Mouse (Mus musculus): ENCODE results near the gene Lgals12. TPM values are rescaled to one million over a fixed set of nuclear protein-coding genes. Genes with fewer than 3 reads are reported as not detected.

Lgals12 gene
- polyA plus RNA-seq, 1 experiment, result not detected

DNA sequence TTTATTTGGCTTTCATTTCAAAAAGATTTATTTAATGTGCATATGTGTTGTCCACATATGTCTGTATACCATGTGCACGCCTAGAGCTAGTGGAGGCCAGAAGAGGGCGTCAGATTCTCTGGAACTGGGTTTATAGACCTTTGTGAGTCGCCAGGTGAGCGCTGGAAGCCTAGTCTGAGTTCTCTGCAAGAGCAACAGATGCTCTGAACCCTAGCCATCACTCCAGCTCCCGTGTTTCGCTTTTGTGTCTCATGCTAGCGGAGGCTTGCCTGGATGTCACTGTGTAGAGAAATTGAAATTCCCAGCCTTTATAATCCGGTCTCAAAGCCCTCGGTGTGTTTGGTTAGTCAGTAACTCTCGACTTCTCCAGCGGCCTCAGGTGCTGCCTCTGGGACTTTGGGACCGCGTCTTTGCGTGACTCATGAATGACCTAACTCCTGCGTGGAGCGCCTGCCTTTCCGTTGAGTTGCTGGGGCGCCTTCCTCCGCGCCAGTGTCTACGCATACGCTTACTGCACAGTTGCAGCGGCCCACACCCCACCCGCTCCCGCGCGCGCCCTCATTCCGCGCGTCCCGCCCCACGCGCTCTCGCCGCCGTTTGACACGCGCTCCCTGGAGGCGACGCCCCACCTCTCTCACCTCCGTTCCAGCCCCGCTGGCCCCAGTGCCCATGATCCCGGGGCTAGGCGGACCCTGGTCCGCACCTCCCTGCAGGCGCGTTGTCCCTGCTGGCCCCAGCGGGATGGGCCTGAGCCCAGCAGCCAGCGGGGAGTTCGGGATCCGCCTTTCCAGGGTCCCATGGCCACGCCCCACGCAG, 5.2 kb upstream of the Lgals12 start, which contains the start of gene Hrasls5:
Gene Hrasls5, plus strand, starts transcription at position 600 of the 816 bp plus-strand sequence.
- Histone ChIP-seq H3K4me1 (ENCODE audit: control insufficient read depth, insufficient read depth, low read length) (peaks cover 4% of the 10 kb centered on the region; the same call in 1 of the 2 replicates), H3K4me3 (ENCODE audit: insufficient read depth, low read length) (peak within 1 kb of the TSS; percentile 28; the same call in 1 of the 2 replicates), H3K27ac (ENCODE audit: insufficient read depth, low read depth, low read length) (no peak within 1 kb of the TSS)
- TF ChIP-seq POLR2A (IDR thresholded peaks at IDR 0.05; ENCODE audit: borderline replicate concordance, low read depth, low read length), result no peak
- TF ChIP-seq CTCF (IDR thresholded peaks at IDR 0.05; ENCODE audit: low read depth, low read length), result no peak

DNA sequence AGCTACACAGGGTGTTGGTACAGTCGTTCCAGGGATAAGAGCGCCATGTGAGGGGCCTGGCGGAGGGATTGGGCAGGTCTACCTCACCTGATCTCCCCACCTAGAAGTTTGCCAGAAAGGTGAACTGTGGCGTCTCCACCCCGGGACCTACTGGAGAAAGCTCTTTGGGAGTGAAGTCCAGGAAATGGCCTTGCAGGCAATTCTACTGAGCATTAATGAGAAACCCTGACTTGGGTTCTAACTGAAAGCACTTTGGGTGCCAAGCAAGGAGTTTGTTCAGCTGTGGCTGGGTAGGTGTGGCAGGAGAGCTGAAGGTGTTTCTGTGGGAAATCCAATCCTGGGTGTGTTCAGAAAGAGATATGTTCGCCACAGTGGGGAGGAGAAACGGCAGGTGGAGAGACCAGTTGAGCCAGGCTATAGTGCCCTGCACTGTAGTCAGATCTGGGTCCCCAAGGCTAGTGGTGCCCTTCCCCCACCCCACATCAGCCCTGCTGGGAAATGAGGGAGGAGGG, 753 bp upstream of the Lgals12 start:
- no peak overlapping the region for H3K4me3 ChIP-seq (ENCODE audit: insufficient read depth, low read length)
- peaks cover 5% of the 10 kb centered on the region; the same call in 1 of the 2 replicates for H3K4me1 ChIP-seq (ENCODE audit: control insufficient read depth, insufficient read depth, low read length)
- TF ChIP-seq POLR2A (IDR thresholded peaks at IDR 0.05; ENCODE audit: borderline replicate concordance, low read depth, low read length) (no peak), CTCF (IDR thresholded peaks at IDR 0.05; ENCODE audit: low read depth, low read length) (no peak)
- H3K27ac ChIP-seq (ENCODE audit: insufficient read depth, low read depth, low read length), result no peak overlapping the region

- Histone ChIP-seq H3K4me1 (ENCODE audit: control insufficient read depth, insufficient read depth, low read length) (0 out of 2 replicates have a peak, but pooled peaks cover 2% of the 10 kb centered on the region), H3K27ac (ENCODE audit: insufficient read depth, low read depth, low read length) (no peak overlapping the region), H3K4me3 (ENCODE audit: insufficient read depth, low read length) (no peak overlapping the region)
- TF ChIP-seq POLR2A (IDR thresholded peaks at IDR 0.05; ENCODE audit: borderline replicate concordance, low read depth, low read length) (no peak), CTCF (IDR thresholded peaks at IDR 0.05; ENCODE audit: low read depth, low read length) (no peak)
Measured at GRCm38 (mm10) chr19:7605930-7606783, 836 bp downstream of the Lgals12 start.

DNA sequence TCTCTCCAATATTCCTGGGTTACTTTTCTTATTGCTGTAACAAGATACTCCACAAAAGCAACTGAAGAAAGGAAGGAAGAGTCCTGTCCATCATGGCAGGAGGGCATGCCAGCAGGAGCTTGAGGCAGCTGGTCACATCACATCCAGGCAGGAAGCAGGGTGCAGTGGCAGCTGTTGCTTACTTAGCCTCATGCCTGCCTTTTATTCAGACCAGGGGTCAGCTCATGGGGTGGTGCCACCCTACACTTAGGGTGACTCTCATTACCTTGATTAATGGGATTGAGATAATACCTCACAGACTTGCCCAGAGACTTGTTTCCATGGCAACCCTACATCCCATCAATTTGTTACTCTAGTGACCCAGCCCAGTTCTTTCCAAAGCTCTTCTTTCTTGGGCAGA, 2.0 kb downstream of the Lgals12 start:
- H3K4me1 ChIP-seq (ENCODE audit: control insufficient read depth, insufficient read depth, low read length), result 0 out of 2 replicates have a peak, but pooled peaks cover 2% of the 10 kb centered on the region
- TF ChIP-seq POLR2A (IDR thresholded peaks at IDR 0.05; ENCODE audit: borderline replicate concordance, low read depth, low read length) (no peak), CTCF (IDR thresholded peaks at IDR 0.05; ENCODE audit: low read depth, low read length) (no peak)
- no peak overlapping the region for H3K27ac ChIP-seq (ENCODE audit: insufficient read depth, low read depth, low read length)
- no peak overlapping the region for H3K4me3 ChIP-seq (ENCODE audit: insufficient read depth, low read length)

GRCm38 (mm10) chr19:7604107-7604506, 2.9 kb downstream of the Lgals12 start:
- Histone ChIP-seq H3K27ac (ENCODE audit: insufficient read depth, low read depth, low read length) (no peak overlapping the region), H3K4me1 (ENCODE audit: control insufficient read depth, insufficient read depth, low read length) (0 out of 2 replicates have a peak, but pooled peaks cover 2% of the 10 kb centered on the region), H3K4me3 (ENCODE audit: insufficient read depth, low read length) (no peak overlapping the region)
- TF ChIP-seq POLR2A (IDR thresholded peaks at IDR 0.05; ENCODE audit: borderline replicate concordance, low read depth, low read length), result no peak
- no peak for TF ChIP-seq CTCF (IDR thresholded peaks at IDR 0.05; ENCODE audit: low read depth, low read length)

GRCm38 (mm10) chr19:7601551-7601950, 5.4 kb downstream of the Lgals12 start:
- Histone ChIP-seq H3K4me3 (ENCODE audit: insufficient read depth, low read length) (no peak overlapping the region), H3K4me1 (ENCODE audit: control insufficient read depth, insufficient read depth, low read length) (no peaks in the 10 kb centered on the region), H3K27ac (ENCODE audit: insufficient read depth, low read depth, low read length) (no peak overlapping the region)
- TF ChIP-seq CTCF (IDR thresholded peaks at IDR 0.05; ENCODE audit: low read depth, low read length) (no peak), POLR2A (IDR thresholded peaks at IDR 0.05; ENCODE audit: borderline replicate concordance, low read depth, low read length) (no peak)

DNA sequence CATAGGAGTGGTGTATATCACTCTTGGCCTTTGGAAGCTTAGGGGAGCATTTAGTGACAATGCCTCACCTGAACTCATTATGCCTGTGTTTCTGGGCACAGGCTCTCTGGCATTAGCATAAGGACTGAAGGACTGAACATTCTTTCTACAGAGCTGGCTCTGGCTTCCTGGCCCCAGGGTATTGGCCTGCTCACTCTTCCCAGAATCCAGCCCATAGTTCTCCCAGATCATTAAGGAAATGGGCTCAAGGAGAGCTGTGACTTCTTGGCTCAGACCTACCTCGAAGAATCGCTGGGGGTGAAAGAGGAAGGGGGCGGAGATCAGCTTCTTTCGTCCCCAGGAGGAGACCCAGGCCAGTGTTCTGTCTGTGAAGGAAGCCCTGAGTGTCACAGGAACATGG, 8.5 kb downstream of the Lgals12 start:
- no peaks in the 10 kb centered on the region for H3K4me1 ChIP-seq (ENCODE audit: control insufficient read depth, insufficient read depth, low read length)
- no peak overlapping the region for H3K27ac ChIP-seq (ENCODE audit: insufficient read depth, low read depth, low read length)
- no peak for TF ChIP-seq POLR2A (IDR thresholded peaks at IDR 0.05; ENCODE audit: borderline replicate concordance, low read depth, low read length)
- TF ChIP-seq CTCF (IDR thresholded peaks at IDR 0.05; ENCODE audit: low read depth, low read length), result no peak
- no peak overlapping the region for H3K4me3 ChIP-seq (ENCODE audit: insufficient read depth, low read length)

DNA sequence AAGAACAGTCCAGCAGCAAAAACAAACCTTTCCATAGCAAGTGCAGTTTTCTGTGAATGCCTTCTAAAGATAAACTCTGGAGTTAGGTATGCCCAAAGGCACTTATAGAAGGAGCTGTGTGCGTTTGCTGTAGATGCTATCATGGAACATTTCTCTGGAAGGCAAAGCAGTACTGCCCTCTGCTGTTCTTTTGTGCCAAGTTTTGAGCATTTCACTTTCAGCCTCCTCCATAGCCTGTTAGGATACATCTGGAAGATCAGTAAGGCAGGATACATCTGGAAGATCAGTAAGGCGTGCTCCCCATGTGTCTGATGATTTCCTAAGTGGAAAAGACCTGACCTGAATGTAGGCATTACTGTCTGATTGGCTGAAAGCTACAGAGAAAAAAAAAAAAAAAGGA, 11.5 kb downstream of the Lgals12 start:
- Histone ChIP-seq H3K4me1 (ENCODE audit: control insufficient read depth, insufficient read depth, low read length) (no peaks in the 10 kb centered on the region), H3K4me3 (ENCODE audit: insufficient read depth, low read length) (no peak overlapping the region), H3K27ac (ENCODE audit: insufficient read depth, low read depth, low read length) (no peak overlapping the region)
- TF ChIP-seq CTCF (IDR thresholded peaks at IDR 0.05; ENCODE audit: low read depth, low read length) (no peak), POLR2A (IDR thresholded peaks at IDR 0.05; ENCODE audit: borderline replicate concordance, low read depth, low read length) (no peak)

DNA sequence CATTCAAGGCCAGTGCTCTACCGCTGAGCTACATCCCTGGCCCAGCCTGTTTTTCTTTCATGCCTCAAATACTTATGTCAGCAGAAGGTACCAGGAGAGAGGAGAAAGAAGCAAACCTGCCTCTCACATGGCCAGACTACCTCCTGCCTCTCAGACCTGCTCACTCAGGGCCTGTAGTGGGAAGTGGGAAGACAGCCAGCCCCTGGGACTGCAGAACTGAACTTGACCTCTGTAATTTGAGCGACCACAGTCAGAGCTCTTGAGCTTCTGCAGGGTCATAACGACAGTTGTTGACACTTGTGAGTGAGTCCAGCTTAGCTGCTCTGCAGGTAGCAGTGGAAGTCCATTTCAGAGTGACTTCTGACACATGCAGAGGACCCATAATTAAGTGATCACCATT, 15.0 kb downstream of the Lgals12 start:
- Histone ChIP-seq H3K4me3 (ENCODE audit: insufficient read depth, low read length) (no peak overlapping the region), H3K4me1 (ENCODE audit: control insufficient read depth, insufficient read depth, low read length) (no peaks in the 10 kb centered on the region), H3K27ac (ENCODE audit: insufficient read depth, low read depth, low read length) (no peak overlapping the region)
- TF ChIP-seq CTCF (IDR thresholded peaks at IDR 0.05; ENCODE audit: low read depth, low read length) (no peak), POLR2A (IDR thresholded peaks at IDR 0.05; ENCODE audit: borderline replicate concordance, low read depth, low read length) (no peak)

Measured in bone marrow macrophage, adult 2 months (primary cell).